Mouse (Mus musculus): Measurements from ENCODE around the gene Slc51a.

GRCm38 (mm10) chr16:32501459-32501858 is 13.8 kb upstream of the Slc51a start:
- no peak for TF ChIP-seq EP300 (IDR thresholded peaks at IDR 0.05; ENCODE audit: low read length)
- no peak for TF ChIP-seq CTCF (conservative IDR thresholded peaks at IDR 0.05 in 1 of 2, IDR thresholded peaks at IDR 0.05 in 1 of 2; ENCODE audit: low read depth in 2 of 2, low read length in 2 of 2)
